Mouse (Mus musculus) hindbrain, embryonic 14.5 days (tissue): ENCODE data around the gene Dscam. TPM values are rescaled to one million over a fixed set of nuclear protein-coding genes. Genes with fewer than 3 reads are reported as not detected.

Experiments
- ATAC-seq: fragments of 200-750 bp; cut with Nextera tagmentation; 2 replicates; pipeline ENCODE4 v1.8.0; 2017; ENCODE audit warnings: moderate number of reproducible peaks, mild to moderate bottlenecking, moderate TSS enrichment, moderate library complexity; ENCODE audit not compliant: low FRiP score
- DNase-seq: peaks from one replicate; pipeline ENCODE4 v3.0.0-alpha.2; 2015; ENCODE audit warnings: low spot score
- H3K27ac ChIP-seq: fragments of 300-500 bp; sonication (generic); 2 replicates; pipeline ENCODE4 v1.5.1; 2014; ENCODE audit warnings: mild to moderate bottlenecking, moderate library complexity
- H3K27me3 ChIP-seq: fragments of 300-500 bp; sonication (generic); 2 replicates; pipeline ENCODE4 v1.6.1; 2014; ENCODE audit warnings: mild to moderate bottlenecking, low read length, mixed read lengths; ENCODE audit not compliant: control insufficient read depth, insufficient read depth
- H3K36me3 ChIP-seq: fragments of 300-500 bp; sonication (generic); replicated peaks from 2 replicates; pipeline ENCODE4 v1.6.1; 2014; ENCODE audit not compliant: control insufficient read depth, insufficient read depth
- H3K4me1 ChIP-seq: fragments of 300-500 bp; sonication (generic); replicated peaks from 2 replicates; pipeline ENCODE4 v1.6.1; 2014; ENCODE audit warnings: antibody characterized with exemption, low read length, mixed read lengths; ENCODE audit not compliant: control insufficient read depth, insufficient read depth
- H3K4me2 ChIP-seq: fragments of 300-500 bp; sonication (generic); replicated peaks from 2 replicates; pipeline ENCODE4 v1.6.1; 2014; ENCODE audit warnings: mild to moderate bottlenecking, moderate library complexity
- H3K4me3 ChIP-seq: fragments of 300-500 bp; sonication (generic); replicated peaks from 2 replicates; pipeline ENCODE4 v1.5.1; 2014; ENCODE audit warnings: mild to moderate bottlenecking, low read length
- H3K9ac ChIP-seq: fragments of 300-500 bp; sonication (generic); 2 replicates; pipeline ENCODE4 v1.6.1; 2014
- H3K9me3 ChIP-seq: fragments of 300-500 bp; sonication (generic); 2 replicates; pipeline ENCODE4 v1.6.1; 2016; ENCODE audit warnings: low read length; ENCODE audit not compliant: control insufficient read depth
- WGBS: fragments of 180-500 bp; shearing (Covaris S2); extraction: QIAGEN DNeasy Blood & Tissue Kit; methylation state at CpG from one replicate; pipeline ENCODE4 v1.1.7; 2014; 5-methylcytosine and 5-hydroxymethylcytosine counted together
- polyA plus RNA-seq: library from polyadenylated mRNA; unstranded; fragments of >200 nt; fragmentation: Nextera tagmentation; extraction: Ambion mirVana; gene quantifications from 2 replicates; pipeline ENCODE4 v1.2.1, GENCODE M21; 2014

Gene Dscam
- polyA plus RNA-seq, 1 experiment from 2014 or later: 17.1 TPM

- H3K9ac ChIP-seq: no peak overlapping the region
- WGBS: 65% methylated on average over 4 of the region's 4 CpGs
- 0 out of 2 replicates have a peak, but pooled peaks cover 4% of the 10 kb centered on the region for H3K36me3 ChIP-seq
- no peaks in the 10 kb centered on the region for H3K4me1 ChIP-seq
- no peak overlapping the region for H3K4me2 ChIP-seq
- H3K27me3 ChIP-seq: no peaks in the 10 kb centered on the region
- H3K4me3 ChIP-seq: no peak overlapping the region
- DNase-seq (no peak), ATAC-seq (no peak)
- H3K9me3 ChIP-seq: no peaks in the 10 kb centered on the region
- no peak overlapping the region for H3K27ac ChIP-seq
Measured at GRCm38 (mm10) chr16:97060276-97060675, 110.3 kb downstream of the Dscam start.

- no peaks in the 10 kb centered on the region for H3K4me1 ChIP-seq
- no peak overlapping the region for H3K4me2 ChIP-seq
- DNase-seq (no peak), ATAC-seq (peak; percentile 17; the same call in 1 of the 2 replicates)
- 0 out of 2 replicates have a peak, but pooled peaks cover 9% of the 10 kb centered on the region for H3K36me3 ChIP-seq
- H3K27ac ChIP-seq: no peak overlapping the region; the same call in 1 of the 2 replicates
- no peak overlapping the region for H3K4me3 ChIP-seq
- WGBS: 46% methylated on average over 4 of the region's 4 CpGs
- H3K9ac ChIP-seq: no peak overlapping the region
- H3K27me3 ChIP-seq: no peaks in the 10 kb centered on the region
- H3K9me3 ChIP-seq: no peaks in the 10 kb centered on the region
Measured at GRCm38 (mm10) chr16:97035271-97035670, 135.3 kb downstream of the Dscam start.

GRCm38 (mm10) chr16:97033540-97034058 is 137.0 kb downstream of the Dscam start:
- DNase-seq (no peak), ATAC-seq (no peak)
- H3K27ac ChIP-seq: no peak overlapping the region
- no peaks in the 10 kb centered on the region for H3K27me3 ChIP-seq
- H3K36me3 ChIP-seq: 0 out of 2 replicates have a peak, but pooled peaks cover 7% of the 10 kb centered on the region
- 86% methylated on average over 3 of the region's 3 CpGs for WGBS
- no peaks in the 10 kb centered on the region for H3K9me3 ChIP-seq
- no peak overlapping the region for H3K4me3 ChIP-seq
- no peaks in the 10 kb centered on the region for H3K4me1 ChIP-seq
- no peak overlapping the region for H3K4me2 ChIP-seq
- H3K9ac ChIP-seq: no peak overlapping the region

GRCm38 (mm10) chr16:97027701-97028100 is 142.9 kb downstream of the Dscam start:
- DNase-seq (no peak), ATAC-seq (no peak)
- Histone ChIP-seq H3K27ac (no peak overlapping the region), H3K9me3 (no peaks in the 10 kb centered on the region), H3K4me2 (no peak overlapping the region), H3K27me3 (no peaks in the 10 kb centered on the region), H3K36me3 (no peaks in the 10 kb centered on the region), H3K9ac (no peak overlapping the region), H3K4me1 (no peaks in the 10 kb centered on the region), H3K4me3 (no peak overlapping the region)
- WGBS: 76% methylated on average over 1 of the region's 1 CpGs

GRCm38 (mm10) chr16:97026803-97027202 is 143.7 kb downstream of the Dscam start:
- DNase-seq: no peak
- 80% methylated on average over 5 of the region's 5 CpGs for WGBS
- Histone ChIP-seq H3K4me3 (no peak overlapping the region), H3K36me3 (no peaks in the 10 kb centered on the region), H3K9ac (no peak overlapping the region), H3K27ac (peak overlapping the region; percentile 20; the same call in 1 of the 2 replicates), H3K9me3 (no peaks in the 10 kb centered on the region), H3K4me2 (no peak overlapping the region), H3K4me1 (no peaks in the 10 kb centered on the region), H3K27me3 (no peaks in the 10 kb centered on the region)
- ATAC-seq: no peak

GRCm38 (mm10) chr16:97024406-97024805 is 146.1 kb downstream of the Dscam start:
- no peaks in the 10 kb centered on the region for H3K36me3 ChIP-seq
- 0 out of 2 replicates have a peak overlapping the region, but pooled peaks have one; percentile 28 for H3K27ac ChIP-seq
- ATAC-seq (no peak; the same call in 1 of the 2 replicates), DNase-seq (no peak)
- no peaks in the 10 kb centered on the region for H3K9me3 ChIP-seq
- H3K4me3 ChIP-seq: no peak overlapping the region
- no peaks in the 10 kb centered on the region for H3K27me3 ChIP-seq
- no peak overlapping the region for H3K4me2 ChIP-seq
- 60% methylated on average over 4 of the region's 4 CpGs for WGBS
- H3K4me1 ChIP-seq: no peaks in the 10 kb centered on the region
- no peak overlapping the region for H3K9ac ChIP-seq

- Histone ChIP-seq H3K9ac (no peak overlapping the region), H3K4me3 (no peak overlapping the region), H3K4me1 (peaks cover 7% of the 10 kb centered on the region), H3K36me3 (no peaks in the 10 kb centered on the region), H3K27me3 (no peaks in the 10 kb centered on the region), H3K4me2 (no peak overlapping the region), H3K27ac (no peak overlapping the region), H3K9me3 (no peaks in the 10 kb centered on the region)
- ATAC-seq: no peak
- no peak for DNase-seq
- WGBS: 79% methylated on average over 6 of the region's 6 CpGs
Measured at GRCm38 (mm10) chr16:97021496-97021895, 149.1 kb downstream of the Dscam start.

- Histone ChIP-seq H3K4me2 (no peak overlapping the region), H3K4me3 (no peak overlapping the region), H3K9me3 (no peaks in the 10 kb centered on the region), H3K9ac (no peak overlapping the region), H3K27me3 (no peaks in the 10 kb centered on the region), H3K4me1 (peaks cover 7% of the 10 kb centered on the region), H3K27ac (peak overlapping the region; percentile 62), H3K36me3 (no peaks in the 10 kb centered on the region)
- ATAC-seq: 0 out of 2 replicates have a peak, but pooled peaks have one; percentile 40
- WGBS: 41% methylated on average over 5 of the region's 5 CpGs
- DNase-seq: no peak
Measured at GRCm38 (mm10) chr16:97018304-97018703, 152.2 kb downstream of the Dscam start.

- ATAC-seq: no peak
- 76% methylated on average over 3 of the region's 3 CpGs for WGBS
Measured at GRCm38 (mm10) chr16:97017171-97017738, 153.3 kb downstream of the Dscam start.

More at GRCm38 (mm10) chr16:97017171-97017738, 153.3 kb downstream of the Dscam start:
- Histone ChIP-seq H3K4me2 (no peak overlapping the region), H3K4me1 (peaks cover 7% of the 10 kb centered on the region), H3K9ac (no peak overlapping the region), H3K27me3 (no peaks in the 10 kb centered on the region), H3K27ac (no peak overlapping the region), H3K4me3 (no peak overlapping the region), H3K9me3 (no peaks in the 10 kb centered on the region), H3K36me3 (no peaks in the 10 kb centered on the region)
- DNase-seq: peak; percentile 55
